Mouse (Mus musculus) liver, embryonic 14 days (tissue): ENCODE data around the gene Oasl1. TPM values are rescaled to one million over a fixed set of nuclear protein-coding genes. Genes with fewer than 3 reads are reported as not detected.

Experiments
- polyA plus RNA-seq: library from polyadenylated mRNA; depleted of rRNA; stranded (reverse); fragments of >200 nt; gene quantifications from 2 replicates; pipeline ENCODE4 v1.2.3, GENCODE M21; 2012; rRNA removed

Gene Oasl1
- 0.70 TPM in 2 replicates for polyA plus RNA-seq

DNA sequence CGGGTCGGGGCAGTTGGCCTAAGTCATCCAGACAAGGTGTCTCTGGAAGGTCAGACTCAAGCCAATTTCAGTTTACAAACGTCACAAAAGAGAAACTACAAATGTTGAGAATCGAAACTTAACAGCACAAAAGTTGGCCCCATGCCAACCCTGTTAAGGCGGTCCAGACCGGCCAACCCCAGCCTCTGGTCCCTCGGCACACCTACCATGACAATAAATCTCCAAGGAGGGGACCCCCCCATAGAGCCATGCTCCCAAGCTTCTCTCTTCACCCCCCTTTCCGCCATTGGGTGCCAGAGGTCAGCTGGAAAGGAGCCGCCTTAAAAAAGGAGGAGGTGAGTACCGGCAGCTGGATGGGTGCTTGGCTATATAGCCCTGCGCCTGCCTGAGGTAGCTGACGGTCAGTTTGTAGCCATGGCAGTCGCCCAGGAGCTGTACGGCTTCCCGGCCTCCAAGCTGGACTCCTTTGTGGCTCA, at the start of gene Oasl1:
Oasl1 (plus strand) TSS at position 243 of the 476 bp plus-strand sequence.

GRCm38 (mm10) chr5:114896688-114897373, 26.2 kb upstream of the Oasl1 start, which contains the start of gene Oasl2:
TSS of gene Oasl2 (plus strand) at chr5:114896936.

DNA sequence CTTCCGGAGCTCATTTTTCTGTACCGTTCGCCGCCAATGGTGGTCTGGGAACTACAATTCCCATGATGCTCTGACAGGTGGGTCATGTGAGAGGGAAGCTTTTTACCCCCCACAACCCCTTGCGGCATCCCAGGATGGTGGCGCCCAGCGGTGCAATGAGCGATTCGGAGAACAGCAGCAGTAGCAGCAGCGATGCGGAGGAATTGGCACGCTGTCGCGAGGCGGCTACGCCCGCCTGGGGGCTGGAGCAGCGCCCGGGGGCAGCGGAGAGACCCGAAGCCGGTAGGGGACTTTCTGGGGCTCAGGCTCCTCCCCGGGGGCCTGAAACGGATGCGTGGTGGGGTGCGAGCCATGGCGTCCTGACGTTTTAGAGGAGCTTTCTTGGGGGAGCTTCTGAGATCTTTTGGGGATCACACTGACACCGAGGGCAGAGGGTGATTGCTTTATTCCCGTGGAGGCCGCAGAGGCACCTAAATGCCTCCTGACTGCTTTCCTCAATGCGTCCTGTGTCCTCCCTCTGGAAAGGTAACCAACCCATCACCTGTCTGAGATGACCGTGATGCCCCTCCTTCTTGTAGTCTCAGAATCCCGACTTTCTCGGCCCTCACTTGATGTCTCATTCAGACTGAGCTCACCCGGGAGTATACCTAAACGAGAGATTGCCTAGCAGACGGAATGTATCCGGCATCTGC, 19.2 kb downstream of the Oasl1 start, which contains the start of gene 2210016L21Rik:
2210016L21Rik (plus strand) TSS at position 85 of the 692 bp plus-strand sequence.

GRCm38 (mm10) chr5:114970824-114971227, 47.8 kb downstream of the Oasl1 start, which contains the start of gene Hnf1a:
TSS of gene Hnf1a (minus strand) at chr5:114971094.

Other genes starting within 250 kb of the Oasl1 start
- 16.3 and 20.1 TPM in 2 replicates for gene Gltp, start 232.3 kb upstream of the Oasl1 start, polyA plus RNA-seq
- 7.0 and 7.9 TPM in 2 replicates for gene Tchp, start 215.5 kb upstream of the Oasl1 start, polyA plus RNA-seq
- 36.2 and 42.6 TPM in 2 replicates for gene Ankrd13a, start 148.6 kb upstream of the Oasl1 start, polyA plus RNA-seq
- gene Git2, start 147.7 kb upstream of the Oasl1 start, polyA plus RNA-seq, result 12.2 and 14.8 TPM in 2 replicates
- 17.4 and 19.0 TPM in 2 replicates for gene 1500011B03Rik, start 99.8 kb upstream of the Oasl1 start, polyA plus RNA-seq
- gene 4930519G04Rik, start 69.6 kb upstream of the Oasl1 start, polyA plus RNA-seq, result not detected in 2 replicates
- not detected in 2 replicates for gene Gm9936, start 64.6 kb upstream of the Oasl1 start, polyA plus RNA-seq
- 1.9 and 3.1 TPM in 2 replicates for gene Oasl2, start 26.3 kb upstream of the Oasl1 start, polyA plus RNA-seq
- 7.5 and 8.0 TPM in 2 replicates for gene 2210016L21Rik, start 18.9 kb downstream of the Oasl1 start, polyA plus RNA-seq
- gene Hnf1a, start 47.9 kb downstream of the Oasl1 start, polyA plus RNA-seq, result 0.89 and 1.2 TPM in 2 replicates
- gene Sppl3, start 87.9 kb downstream of the Oasl1 start, polyA plus RNA-seq, result 14.6 and 17.8 TPM in 2 replicates
- gene Gm10401, start 175.1 kb downstream of the Oasl1 start, polyA plus RNA-seq, result not detected in 2 replicates
- gene Acads, start 196.1 kb downstream of the Oasl1 start, polyA plus RNA-seq, result 23.6 and 27.1 TPM in 2 replicates
- 5.9 and 7.3 TPM in 2 replicates for gene Unc119b, start 211.7 kb downstream of the Oasl1 start, polyA plus RNA-seq
- 38.4 and 41.2 TPM in 2 replicates for gene Mlec, start 234.9 kb downstream of the Oasl1 start, polyA plus RNA-seq